Mouse (Mus musculus) frontal cortex, postnatal 14 days (tissue): ENCODE measurements around the gene Cyp4v3.

Experiments
- DNase-seq, 2 experiments: peaks; one replicate each; pipeline ENCODE4 v3.0.0; 2022; ENCODE audit warnings: low spot score in 2 of 2

Gene Cyp4v3

DNA sequence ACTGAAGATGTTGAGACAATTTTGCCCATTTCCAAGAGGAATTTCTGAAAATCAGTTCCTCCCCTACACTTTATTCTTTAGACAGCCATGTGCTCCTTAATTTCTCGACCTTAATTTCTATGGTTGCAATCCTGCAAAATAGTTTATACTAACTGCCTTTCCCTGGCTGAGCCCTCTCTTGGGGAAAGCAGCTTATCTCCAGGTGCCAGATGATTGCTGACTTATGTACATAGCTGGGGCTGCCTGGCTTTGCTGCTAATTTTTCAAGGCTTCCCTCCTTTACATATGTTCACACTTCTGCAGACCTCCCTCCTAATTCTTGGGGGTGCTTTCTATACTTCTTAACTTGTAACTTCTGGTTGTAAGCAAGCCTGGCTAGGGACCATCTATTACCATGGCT, 12.1 kb downstream of the Cyp4v3 start:
- DNase-seq: no peak

DNA sequence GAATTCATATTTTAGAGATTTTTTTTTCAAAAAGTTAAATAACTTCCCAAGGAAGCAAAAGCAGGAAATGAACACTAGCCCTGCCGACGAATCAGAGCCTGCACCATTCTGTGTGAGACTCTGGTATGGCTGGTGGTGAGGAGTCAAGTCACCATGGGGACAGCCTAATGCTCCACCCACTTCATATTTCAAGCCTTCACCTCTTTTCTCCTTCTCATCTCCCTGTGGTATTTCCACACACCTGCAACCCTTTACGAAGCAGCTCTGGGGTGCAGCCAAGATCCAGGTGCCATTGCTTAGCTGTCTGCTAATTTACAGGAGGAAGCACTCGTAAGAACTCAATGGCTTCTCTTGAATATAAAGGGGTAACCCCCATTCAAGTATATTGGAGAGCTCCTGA, 22.0 kb downstream of the Cyp4v3 start:
- no peak for DNase-seq

DNA sequence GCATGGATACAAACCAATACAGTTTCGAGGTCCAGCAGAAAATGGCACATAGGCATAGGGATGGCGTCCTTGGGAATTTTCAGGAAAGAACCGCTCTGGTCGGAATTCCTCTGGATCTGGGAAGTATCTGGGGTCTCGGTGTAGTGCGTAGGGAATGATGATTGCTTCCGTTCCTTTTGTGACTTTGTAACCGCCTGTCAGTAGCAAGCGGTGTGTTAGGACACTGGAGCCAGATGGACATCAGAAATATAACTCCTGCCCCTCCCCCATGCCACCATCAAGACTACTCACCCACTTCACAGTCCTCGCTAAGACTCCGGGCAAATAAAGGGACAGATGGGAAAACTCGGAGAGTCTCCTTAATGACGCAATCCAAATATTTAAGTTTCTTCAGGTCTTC, 24.6 kb downstream of the Cyp4v3 start, which contains the start of gene Gm45753:
Gene Gm45753 (minus strand): TSS at position 101 of the 400 bp plus-strand sequence.
- no peak for DNase-seq

DNA sequence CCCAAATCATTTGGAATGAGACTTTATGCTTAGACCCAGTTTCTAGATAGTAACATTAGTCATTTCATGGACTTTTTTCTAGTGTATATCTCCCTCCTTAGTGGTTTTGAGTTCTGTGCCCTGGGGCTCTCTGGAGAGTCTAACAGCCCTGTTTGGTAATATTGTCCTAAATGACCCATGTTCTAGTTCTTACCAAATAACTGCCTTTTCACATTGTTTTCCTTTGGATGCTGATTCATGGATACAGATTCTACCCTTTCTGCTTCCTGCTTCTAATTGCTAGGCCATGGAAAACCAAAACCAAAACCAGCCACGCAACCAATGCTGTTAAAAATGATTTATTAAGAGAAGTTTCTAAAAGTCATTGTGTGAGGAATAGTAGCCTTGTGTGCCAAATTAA, 27.5 kb downstream of the Cyp4v3 start:
- no peak for DNase-seq

DNA sequence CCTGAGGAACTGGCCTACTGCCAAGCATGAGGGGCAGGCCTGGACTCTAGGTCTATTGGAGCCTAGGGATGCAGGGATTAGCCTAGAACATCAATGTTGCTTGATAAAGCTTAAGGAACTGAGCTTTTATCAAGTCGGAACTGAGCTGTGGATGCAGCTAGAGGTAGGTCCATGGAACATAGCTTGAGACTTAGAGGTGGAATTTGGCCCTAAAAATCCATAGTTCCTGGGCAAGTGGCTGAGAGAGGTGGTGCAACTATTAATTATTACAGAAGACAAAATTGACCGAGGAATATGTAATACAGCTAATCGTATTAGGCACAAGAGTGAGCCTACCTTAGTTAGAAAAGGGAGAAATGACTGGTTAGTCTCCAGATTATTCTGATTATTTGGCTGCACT, 28.7 kb downstream of the Cyp4v3 start:
- DNase-seq: no peak

DNA sequence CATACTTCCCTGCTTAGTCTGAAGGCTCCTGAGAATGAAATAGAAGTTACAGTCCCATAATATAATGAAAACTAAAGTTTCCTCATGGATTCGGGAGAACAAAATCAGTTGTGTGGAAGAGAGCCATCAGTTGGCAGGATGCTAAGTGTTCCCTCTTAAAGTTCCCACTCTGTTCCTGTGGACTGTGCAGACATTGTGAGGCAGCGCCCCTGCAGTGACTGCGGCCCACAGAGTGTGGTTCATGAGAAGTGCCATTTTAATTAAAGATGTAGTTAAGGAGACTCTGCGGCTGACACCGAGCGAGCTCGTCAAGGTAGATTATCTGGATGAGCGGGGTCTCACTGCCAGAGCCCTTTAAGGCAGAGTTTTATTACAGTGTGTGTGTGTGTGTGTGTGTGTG, 30.6 kb downstream of the Cyp4v3 start:
- DNase-seq: no peak

DNA sequence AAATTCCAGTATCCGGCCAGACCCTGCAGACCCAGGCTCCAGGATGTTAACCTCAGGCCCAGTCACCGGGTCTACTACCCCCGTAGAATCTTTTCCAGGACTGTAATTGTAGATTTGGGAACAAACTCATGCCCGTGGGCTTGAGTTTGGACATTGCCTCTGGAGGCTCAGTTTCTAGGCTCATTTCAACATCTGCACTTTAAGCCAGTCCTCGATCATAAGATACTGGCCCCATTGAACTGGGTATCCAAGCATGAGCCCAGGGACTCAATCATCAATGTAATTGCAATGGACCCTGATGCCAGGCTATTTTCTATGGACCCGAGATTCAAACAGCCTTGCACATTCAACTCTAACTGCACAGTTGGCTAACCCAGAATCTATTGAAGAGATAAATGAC, 37.7 kb downstream of the Cyp4v3 start:
- DNase-seq: no peak

DNA sequence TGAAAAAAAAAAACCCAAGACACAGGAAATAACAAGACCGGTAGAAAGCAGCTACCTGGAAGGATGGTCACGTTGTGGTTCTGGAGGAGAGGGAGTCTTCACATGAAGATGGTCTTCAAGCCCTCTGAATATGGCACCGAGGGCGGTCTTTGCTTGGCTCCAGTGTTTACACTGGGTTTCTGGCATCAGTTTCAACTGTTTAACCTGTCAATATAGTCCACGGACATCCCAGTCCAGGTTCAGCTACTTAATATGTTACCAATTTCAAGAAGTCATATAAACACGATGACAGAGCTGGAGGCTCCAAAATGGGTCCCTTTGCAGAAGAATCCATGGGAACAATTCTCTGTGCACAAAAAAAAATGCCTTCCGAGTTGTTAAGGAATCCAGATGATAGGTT, 38.3 kb downstream of the Cyp4v3 start, which contains the start of gene Klkb1:
Gene Klkb1 (minus strand): TSS at position 173 of the 400 bp plus-strand sequence.
- DNase-seq: no peak

DNA sequence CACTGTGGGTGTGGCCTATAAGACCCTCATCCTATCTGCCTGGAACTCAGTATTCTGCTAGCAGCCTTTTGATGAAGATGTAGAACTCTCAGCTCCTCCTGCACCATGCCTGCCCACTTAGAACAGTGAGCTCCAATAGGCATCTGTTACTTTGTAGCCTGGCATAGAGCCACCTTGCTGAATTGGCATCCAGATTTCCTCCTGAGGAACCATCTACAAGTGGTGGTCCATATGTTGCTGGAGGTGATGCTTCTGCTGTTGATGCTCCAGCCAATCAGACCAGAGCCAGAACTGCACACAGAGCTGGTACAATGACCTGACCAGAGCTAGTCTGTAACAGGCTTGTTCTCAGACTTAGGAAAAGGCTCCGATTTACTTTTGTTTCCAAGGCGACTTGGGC, 41.2 kb downstream of the Cyp4v3 start:
- no peak for DNase-seq

DNA sequence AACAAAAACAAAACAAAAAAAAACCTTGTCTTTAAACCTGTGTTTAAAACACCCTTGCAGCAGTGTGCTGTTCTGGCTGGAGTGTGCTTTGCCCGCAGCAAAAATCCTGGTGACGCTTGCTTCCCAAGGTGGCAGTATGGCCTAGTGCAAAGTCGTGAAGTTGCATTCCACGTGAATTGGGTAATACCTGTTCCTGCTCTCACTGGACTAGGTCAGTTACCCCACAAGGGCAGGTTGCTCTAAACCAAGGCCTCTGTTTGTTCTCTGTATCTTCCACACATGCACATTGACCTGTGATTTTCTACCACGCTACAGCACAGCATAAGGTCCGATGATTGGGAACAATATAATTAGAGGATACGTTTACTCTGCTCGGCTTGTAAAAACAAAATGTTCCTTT, 51.4 kb downstream of the Cyp4v3 start:
- no peak for DNase-seq

DNA sequence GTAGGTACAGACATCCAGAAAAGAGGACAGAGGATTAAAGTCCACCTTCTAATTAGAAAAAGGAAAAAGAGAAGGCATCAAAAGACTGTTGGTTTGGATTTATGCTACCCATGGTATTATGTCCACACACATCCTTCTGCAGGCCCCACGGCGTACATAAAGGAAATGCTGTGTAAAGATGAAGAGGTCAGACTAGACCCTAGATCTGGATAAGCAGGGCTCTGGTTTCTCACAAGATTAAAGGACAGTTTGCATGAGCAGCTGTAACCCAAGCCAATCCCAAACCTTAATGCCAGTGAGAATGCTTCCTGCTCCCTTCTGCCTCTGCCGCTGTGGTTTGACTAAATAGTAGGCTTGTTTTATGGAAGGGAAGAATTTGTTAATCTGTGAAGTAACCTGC, 55.6 kb downstream of the Cyp4v3 start:
- DNase-seq: no peak

DNA sequence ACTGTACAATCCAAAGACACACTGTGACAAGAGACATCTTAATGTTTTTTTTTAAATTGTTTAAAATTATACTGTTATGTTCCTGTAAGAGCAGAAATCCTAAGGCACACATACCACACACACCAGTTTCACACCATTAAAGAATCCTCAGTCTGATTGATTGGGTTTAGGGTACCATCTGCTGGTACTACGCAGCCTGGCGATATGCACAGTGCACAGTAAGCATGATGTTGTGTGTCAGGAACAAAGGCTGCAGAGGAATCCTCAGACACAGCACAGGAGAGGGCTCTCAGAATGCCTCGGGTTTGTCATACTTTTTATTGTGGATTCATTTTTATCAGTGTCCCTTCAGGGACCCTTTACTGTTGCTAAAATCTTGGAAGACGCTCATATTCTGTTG, 58.7 kb downstream of the Cyp4v3 start:
- DNase-seq: no peak

DNA sequence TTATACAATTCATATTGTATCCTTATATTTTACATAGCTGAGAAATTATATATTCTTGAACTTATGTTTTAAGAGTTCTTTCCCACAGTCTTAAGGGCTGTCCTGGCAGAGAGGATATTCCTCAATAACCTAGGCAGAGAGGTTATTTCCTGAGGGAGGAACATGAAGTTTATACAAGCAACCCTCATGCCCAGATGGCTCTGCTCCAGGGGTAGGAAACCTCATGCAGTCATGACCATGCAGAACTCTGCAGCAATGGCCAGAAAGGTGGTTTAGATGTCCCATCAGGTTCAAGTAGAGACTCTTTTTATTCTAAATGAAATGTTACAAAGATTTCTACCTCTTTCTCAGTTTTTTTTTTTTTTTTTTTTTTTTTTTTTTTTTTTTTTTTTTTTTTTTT, 64.0 kb downstream of the Cyp4v3 start:
- DNase-seq: no peak

DNA sequence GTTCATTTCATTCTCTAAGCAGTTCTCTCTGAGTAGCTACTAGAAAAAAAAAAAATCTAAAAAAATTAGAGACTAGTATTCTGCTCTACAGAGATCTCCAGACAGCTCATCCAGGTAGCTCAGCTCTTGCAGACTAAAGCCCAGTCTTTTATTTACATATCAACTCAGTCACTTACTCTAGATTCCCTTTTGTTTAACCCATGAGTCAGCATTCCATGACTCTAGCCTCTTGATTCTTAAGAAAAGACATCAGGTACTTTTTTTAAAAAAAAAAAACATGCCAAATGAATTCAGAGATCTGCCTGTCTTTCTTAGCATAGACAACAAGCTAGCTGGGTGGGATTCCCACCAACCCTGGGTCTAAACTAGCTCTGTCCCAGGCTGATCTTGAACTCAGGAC, 64.5 kb downstream of the Cyp4v3 start:
- DNase-seq: no peak

DNA sequence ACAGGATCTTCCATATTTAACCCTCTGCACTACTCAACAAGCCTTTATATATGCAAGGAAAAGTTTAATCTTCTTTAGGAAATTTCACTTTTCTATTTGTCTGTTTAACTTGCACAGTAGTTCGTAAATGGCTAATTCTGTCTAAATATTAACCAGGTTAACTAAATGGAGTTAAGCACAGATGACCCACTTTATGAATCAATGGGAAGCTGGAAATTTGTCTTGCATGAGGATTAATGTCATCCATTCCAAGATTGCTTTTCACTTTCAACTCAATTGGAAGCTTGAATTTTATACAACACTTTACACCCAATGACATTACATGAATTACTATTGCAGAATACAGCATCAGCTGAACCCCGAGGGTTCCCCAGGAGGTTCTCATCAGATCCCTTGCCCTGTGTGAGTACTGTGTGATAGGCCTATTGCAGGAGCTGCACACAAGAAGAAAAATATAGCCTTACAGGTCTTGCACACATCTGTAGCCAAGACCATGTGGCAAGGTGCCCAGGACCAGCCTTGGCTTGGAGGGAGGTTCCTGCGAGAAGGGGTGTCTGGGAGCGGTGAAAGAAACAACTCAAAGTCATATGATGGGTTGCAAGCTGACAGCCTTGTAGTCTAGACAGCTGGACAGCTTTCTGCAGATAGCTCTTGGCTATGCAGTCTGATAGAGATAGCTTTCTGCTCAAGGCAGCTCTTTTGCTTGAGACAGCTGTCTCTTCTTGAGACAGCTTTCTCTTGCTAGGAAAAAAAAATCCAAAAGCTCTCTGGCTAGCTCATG, 65.2 kb downstream of the Cyp4v3 start:
- no peak for DNase-seq

DNA sequence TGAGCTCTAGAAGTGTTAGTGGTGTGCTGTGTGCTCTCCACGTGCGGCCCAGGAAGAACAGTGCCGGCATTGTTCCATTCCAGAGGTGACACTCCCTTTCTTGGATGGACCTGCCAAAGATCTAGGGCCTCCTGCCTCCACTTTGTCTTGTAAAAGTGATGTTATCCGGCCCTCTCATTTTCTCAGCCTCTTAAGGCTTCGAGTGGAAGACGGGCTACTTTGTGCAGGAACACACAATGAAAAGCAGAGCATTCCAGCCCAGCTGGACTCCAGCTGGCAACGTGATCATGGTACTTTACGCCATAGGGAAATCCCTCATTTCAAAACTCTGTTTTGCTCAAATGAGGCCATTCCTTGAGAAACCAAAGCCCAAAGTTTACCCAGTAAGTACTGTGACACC, 66.0 kb downstream of the Cyp4v3 start:
- DNase-seq: no peak

DNA sequence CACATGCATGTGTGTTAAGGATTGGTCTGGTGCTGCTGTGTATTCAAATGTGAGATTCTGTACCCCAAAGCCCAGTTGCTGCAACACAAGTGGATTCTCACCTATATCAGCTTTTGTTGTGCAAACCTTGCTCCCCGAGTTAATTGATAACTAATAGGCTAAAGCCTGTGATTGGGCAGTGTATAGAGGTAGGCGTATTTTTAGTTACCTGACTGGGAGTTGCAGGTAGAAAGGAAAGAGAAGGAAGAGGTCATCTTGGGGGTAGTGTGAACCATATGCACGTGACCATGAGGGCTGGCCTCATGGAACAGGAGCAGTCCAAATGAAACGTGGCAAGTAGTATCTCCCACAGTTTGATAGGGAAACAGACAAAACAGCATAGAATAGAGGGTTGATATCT, 68.1 kb downstream of the Cyp4v3 start:
- no peak for DNase-seq

DNA sequence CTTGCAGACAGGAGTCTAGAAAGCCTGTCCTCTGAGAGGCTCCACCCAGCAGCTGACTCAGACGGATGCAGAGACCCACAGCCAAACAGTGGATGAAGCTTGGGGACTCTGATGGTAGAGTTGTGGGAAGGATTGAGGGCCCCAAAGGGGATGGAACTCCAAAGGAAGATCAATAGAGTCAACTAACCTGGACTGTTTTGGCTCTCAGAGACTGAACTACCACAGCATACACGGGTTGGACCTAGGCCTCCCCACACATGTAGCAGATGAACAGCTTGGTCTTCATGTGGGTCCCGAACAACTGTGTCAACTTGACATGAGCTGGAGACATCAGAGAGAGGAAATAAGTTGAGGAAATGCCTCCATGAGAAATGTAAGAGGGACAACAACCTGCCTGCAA, 70.2 kb downstream of the Cyp4v3 start:
- no peak for DNase-seq

DNA sequence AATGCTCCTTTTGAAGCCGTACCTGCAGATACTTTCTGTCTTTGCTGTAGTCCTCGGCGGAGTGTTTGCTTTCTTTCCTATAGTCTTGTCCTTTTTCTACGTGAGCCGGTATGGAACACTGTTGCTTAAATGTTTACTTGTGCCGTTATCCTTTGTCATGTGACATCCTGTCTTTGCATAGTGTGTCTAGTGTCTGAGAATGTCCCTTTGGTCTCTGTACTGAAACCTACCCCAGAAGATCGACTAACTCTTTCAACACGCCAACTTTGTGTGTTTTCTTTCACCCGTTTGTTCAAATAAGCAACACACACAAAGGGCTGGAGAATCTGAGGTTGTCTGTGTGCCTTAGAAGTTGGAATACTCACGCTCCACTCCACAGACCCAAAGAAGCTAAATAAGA, 71.1 kb downstream of the Cyp4v3 start, which contains the start of gene F11:
Gene F11 (minus strand): TSS at position 112 of the 400 bp plus-strand sequence.
- DNase-seq: no peak

DNA sequence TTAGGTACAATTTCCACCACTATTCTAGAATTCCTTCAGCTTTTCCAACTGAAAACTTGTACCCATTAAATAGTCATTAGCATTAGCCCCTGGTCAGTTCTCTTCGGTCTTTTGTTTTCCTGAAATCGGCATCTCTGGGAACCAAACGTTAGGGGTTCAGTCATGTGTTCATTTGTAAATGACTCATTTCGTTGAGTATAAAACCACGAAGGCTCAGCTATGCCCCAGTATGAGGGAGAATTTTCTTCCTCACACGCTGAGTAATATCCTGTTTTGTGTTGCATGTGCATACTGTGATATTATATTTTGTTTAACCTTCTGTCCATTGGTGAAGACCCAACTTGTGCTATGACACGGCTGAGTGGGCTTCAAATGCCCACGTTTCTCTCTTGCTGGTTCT, 74.6 kb downstream of the Cyp4v3 start:
- DNase-seq: no peak

DNA sequence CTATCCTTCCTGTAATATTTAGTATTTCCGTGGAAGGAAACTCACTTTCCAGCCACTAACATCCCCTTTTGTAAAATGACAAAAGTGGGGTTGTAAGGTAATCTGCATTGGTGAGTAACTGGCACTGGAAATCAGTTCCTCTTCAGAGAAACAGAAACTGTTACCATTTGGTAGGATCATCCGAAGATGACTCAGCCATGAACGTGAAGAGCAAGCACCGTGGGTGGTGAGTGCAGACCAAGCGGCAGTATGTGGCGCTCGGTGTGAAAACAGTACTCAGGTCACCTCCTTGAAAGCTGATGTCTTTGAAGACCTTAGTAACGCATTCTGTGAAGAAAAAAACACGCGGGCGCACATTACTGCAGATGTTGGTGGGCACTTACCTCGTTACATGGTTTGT, 78.0 kb downstream of the Cyp4v3 start:
- DNase-seq: no peak
